Mouse (Mus musculus) midbrain, postnatal 0 days (tissue): ENCODE measurements around the gene Plekhm3. TPM values are rescaled to one million over a fixed set of nuclear protein-coding genes. Genes with fewer than 3 reads are reported as not detected.
A peak's percentile ranks its signal among the peaks of the same experiment; 100 is the strongest.

ENCODE experiments used
- ATAC-seq: fragments of 200-750 bp; cut with Nextera tagmentation; 2 replicates; pipeline ENCODE4 v1.8.0; 2017; ENCODE audit warnings: moderate number of reproducible peaks, mild to moderate bottlenecking, moderate TSS enrichment, moderate library complexity; ENCODE audit not compliant: low FRiP score
- DNase-seq: peaks from one replicate; pipeline ENCODE4 v3.0.0-alpha.2; 2015; ENCODE audit warnings: low spot score
- H3K27ac ChIP-seq: fragments of 300-500 bp; sonication (generic); 2 replicates; pipeline ENCODE4 v1.5.1; 2014; ENCODE audit warnings: low read depth, mild to moderate bottlenecking, low read length, mixed read lengths
- H3K27me3 ChIP-seq: fragments of 300-500 bp; sonication (generic); 2 replicates; pipeline ENCODE4 v1.6.1; 2014; ENCODE audit warnings: low read length, control low read depth, mixed read lengths; ENCODE audit not compliant: insufficient read depth
- H3K36me3 ChIP-seq: fragments of 300-500 bp; sonication (generic); 2 replicates; pipeline ENCODE4 v1.6.1; 2014; ENCODE audit warnings: low read length, control low read depth, mixed read lengths; ENCODE audit not compliant: insufficient read depth
- H3K4me1 ChIP-seq: fragments of 300-500 bp; sonication (generic); 2 replicates; pipeline ENCODE4 v1.6.1; 2014; ENCODE audit warnings: mild to moderate bottlenecking, control low read depth, antibody characterized with exemption, low read length, mixed read lengths; ENCODE audit not compliant: insufficient read depth
- H3K4me2 ChIP-seq: fragments of 300-500 bp; sonication (generic); 2 replicates; pipeline ENCODE4 v1.6.1; 2014; ENCODE audit warnings: low read depth, mild to moderate bottlenecking, low read length, mixed read lengths; ENCODE audit not compliant: poor library complexity, severe bottlenecking
- H3K4me3 ChIP-seq: fragments of 300-500 bp; sonication (generic); 2 replicates; pipeline ENCODE4 v1.5.1; 2014; ENCODE audit warnings: low read depth, mild to moderate bottlenecking, low read length, moderate library complexity
- H3K9ac ChIP-seq: fragments of 300-500 bp; sonication (generic); replicated peaks from 2 replicates; pipeline ENCODE4 v1.6.1; 2014; ENCODE audit warnings: mild to moderate bottlenecking, low read length, moderate library complexity, mixed read lengths; ENCODE audit not compliant: poor library complexity, severe bottlenecking
- H3K9me3 ChIP-seq: fragments of 300-500 bp; sonication (generic); 2 replicates; pipeline ENCODE4 v1.6.1; 2016; ENCODE audit warnings: low read length, control low read depth
- CTCF ChIP-seq: IDR thresholded peaks from 2 replicates; pipeline ENCODE4 v1.5.1; 2016; ENCODE audit warnings: antibody characterized with exemption, mild to moderate bottlenecking
- WGBS: fragments of 180-500 bp; shearing (Covaris S2); extraction: QIAGEN DNeasy Blood & Tissue Kit; methylation state at CpG from one replicate; pipeline ENCODE4 v1.1.7; 2014; 5-methylcytosine and 5-hydroxymethylcytosine counted together
- polyA plus RNA-seq: library from polyadenylated mRNA; unstranded; fragments of >200 nt; fragmentation: Nextera tagmentation; extraction: Ambion mirVana; gene quantifications from 2 replicates; pipeline ENCODE4 v1.2.1, GENCODE M21; 2015
- total RNA-seq: library from RNA; depleted of rRNA; stranded (reverse); fragments of >200 nt; gene quantifications from 2 replicates; pipeline ENCODE4 v1.2.3, GENCODE M21; 2014

The Plekhm3 gene
- total and polyA plus RNA-seq, 2 experiments from 2014 or later = 5.9 to 14.6 TPM

GRCm38 (mm10) chr1:64927437-64928274 is 29.0 kb downstream of the Plekhm3 start:
- Histone ChIP-seq H3K9ac (no peak overlapping the region), H3K9me3 (no peaks in the 10 kb centered on the region), H3K27ac (no peak overlapping the region), H3K36me3 (0 out of 2 replicates have a peak, but pooled peaks cover 2% of the 10 kb centered on the region), H3K4me3 (no peak overlapping the region), H3K4me1 (no peaks in the 10 kb centered on the region), H3K27me3 (no peaks in the 10 kb centered on the region), H3K4me2 (no peak overlapping the region)
- 93% methylated on average over 15 of the region's 15 CpGs for WGBS
- no peak for TF ChIP-seq CTCF
- ATAC-seq (no peak), DNase-seq (no peak)

GRCm38 (mm10) chr1:64925594-64925993 is 31.0 kb downstream of the Plekhm3 start:
- Histone ChIP-seq H3K4me2 (no peak overlapping the region), H3K36me3 (peaks cover 10% of the 10 kb centered on the region; the same call in 1 of the 2 replicates)

GRCm38 (mm10) chr1:64924283-64924682 is 32.3 kb downstream of the Plekhm3 start:
- DNase-seq (no peak), ATAC-seq (no peak)
- no peak for TF ChIP-seq CTCF
- Histone ChIP-seq H3K4me3 (no peak overlapping the region), H3K4me2 (no peak overlapping the region), H3K9ac (no peak overlapping the region), H3K27me3 (no peaks in the 10 kb centered on the region), H3K9me3 (no peaks in the 10 kb centered on the region), H3K36me3 (peaks cover 10% of the 10 kb centered on the region; the same call in 1 of the 2 replicates), H3K4me1 (no peaks in the 10 kb centered on the region), H3K27ac (no peak overlapping the region)
- whole genome bisulfite sequencing = 70% methylated on average over 12 of the region's 12 CpGs

More at GRCm38 (mm10) chr1:64925594-64925993, 31.0 kb downstream of the Plekhm3 start:
- Histone ChIP-seq H3K4me3 (no peak overlapping the region), H3K9me3 (no peaks in the 10 kb centered on the region), H3K27ac (no peak overlapping the region), H3K4me1 (no peaks in the 10 kb centered on the region), H3K9ac (no peak overlapping the region), H3K27me3 (no peaks in the 10 kb centered on the region)
- 96% methylated on average over 3 of the region's 3 CpGs for WGBS
- no peak for TF ChIP-seq CTCF
- no peak for ATAC-seq
- no peak for DNase-seq

- Histone ChIP-seq H3K4me1 (peaks cover 8% of the 10 kb centered on the region; the same call in 1 of the 2 replicates), H3K4me3 (no peak overlapping the region), H3K9me3 (no peaks in the 10 kb centered on the region), H3K4me2 (no peak overlapping the region), H3K27me3 (no peaks in the 10 kb centered on the region), H3K27ac (no peak overlapping the region), H3K9ac (0 out of 2 replicates have a peak overlapping the region, but pooled peaks have one; percentile 13), H3K36me3 (peaks cover 10% of the 10 kb centered on the region; the same call in 1 of the 2 replicates)
- ATAC-seq (no peak), DNase-seq (peak; percentile 60)
- peak; percentile 72 for TF ChIP-seq CTCF
- 49% methylated on average over 14 of the region's 14 CpGs for WGBS
Measured at GRCm38 (mm10) chr1:64918810-64919528, 37.7 kb downstream of the Plekhm3 start.

- H3K36me3 ChIP-seq = peaks cover 10% of the 10 kb centered on the region; the same call in 1 of the 2 replicates
- H3K27me3 ChIP-seq = no peaks in the 10 kb centered on the region
- ATAC-seq (no peak), DNase-seq (no peak)
- 75% methylated on average over 7 of the region's 7 CpGs for WGBS
- peaks cover 8% of the 10 kb centered on the region; the same call in 1 of the 2 replicates for H3K4me1 ChIP-seq
- no peak overlapping the region for H3K27ac ChIP-seq
- no peak for TF ChIP-seq CTCF
- H3K9me3 ChIP-seq = no peaks in the 10 kb centered on the region
- no peak overlapping the region for H3K9ac ChIP-seq
- no peak overlapping the region for H3K4me3 ChIP-seq
- H3K4me2 ChIP-seq = no peak overlapping the region
Measured at GRCm38 (mm10) chr1:64917966-64918365, 38.7 kb downstream of the Plekhm3 start.
